Mouse (Mus musculus): ENCODE data around the gene Cyp2d22. TPM values are rescaled to one million over a fixed set of nuclear protein-coding genes. Genes with fewer than 3 reads are reported as not detected.

Gene Cyp2d22
- total and polyA plus RNA-seq, 2 experiments from 2014 or later = 1.7 to 2.4 TPM

DNA sequence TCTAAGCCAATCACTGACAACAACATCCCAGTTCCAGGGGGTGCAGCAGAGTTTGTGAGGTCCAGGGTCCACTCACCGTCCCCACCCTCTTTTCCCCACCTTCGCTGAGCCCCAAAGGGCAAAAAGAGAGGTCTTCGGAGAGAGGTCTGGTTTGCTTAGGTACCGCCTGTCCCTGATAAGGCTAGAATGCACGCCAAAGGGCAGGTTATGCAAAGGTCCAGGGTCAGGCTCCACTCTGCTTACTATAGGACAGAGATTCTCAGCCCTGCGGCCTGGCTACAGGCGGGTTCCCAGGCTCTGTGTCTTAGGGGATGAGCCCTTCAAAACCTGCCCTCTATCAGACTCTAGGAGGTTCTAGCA is 569 bp downstream of the Cyp2d22 start:
- 33% methylated on average over 7 of the region's 7 CpGs for WGBS
- TF ChIP-seq CTCF (IDR thresholded peaks at IDR 0.05) = no peak

DNA sequence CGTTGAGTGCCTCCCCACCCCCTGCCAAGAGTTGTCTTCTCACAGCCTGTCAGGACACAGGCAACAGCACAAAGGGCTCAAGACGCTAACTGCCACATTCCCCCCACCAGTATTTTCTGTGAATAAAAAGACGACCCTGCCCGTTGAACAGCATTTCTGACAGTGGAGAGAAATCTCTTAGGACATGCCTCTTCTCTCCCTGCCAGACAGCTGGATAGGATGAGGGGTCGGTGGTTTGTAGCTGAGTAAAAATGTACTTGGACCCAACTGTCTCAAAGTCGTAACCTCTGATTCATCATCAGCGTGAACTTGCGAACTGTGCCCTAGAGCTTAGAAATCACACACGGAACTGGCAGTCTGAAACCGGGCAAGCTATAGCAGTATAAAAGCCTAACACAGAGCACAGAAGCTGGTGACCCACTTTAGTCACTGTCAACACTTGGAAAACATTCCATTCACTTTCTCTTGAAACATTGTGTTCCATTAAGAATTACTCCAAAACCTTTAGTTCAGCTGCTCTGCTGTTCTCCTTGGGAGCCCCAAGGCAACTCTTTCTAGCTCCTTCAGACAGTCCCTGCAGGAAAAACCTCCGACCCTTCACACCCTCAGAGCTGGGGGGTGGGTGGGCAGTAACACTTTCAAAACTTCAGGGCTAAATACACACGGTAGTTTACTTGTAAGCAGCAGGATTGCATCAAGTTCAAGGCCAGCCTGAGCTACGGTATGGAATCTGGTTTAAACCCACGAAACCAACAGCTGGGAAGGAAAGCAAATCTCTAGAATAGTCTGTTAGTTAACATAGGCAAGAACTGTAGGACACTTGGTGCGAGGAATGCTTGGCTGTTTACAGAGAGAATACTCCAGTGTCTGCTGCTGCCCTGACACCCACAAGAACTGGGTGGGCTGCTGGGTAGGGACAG is 1.5 kb downstream of the Cyp2d22 start:
- Histone ChIP-seq H3K27me3 (ENCODE audit: insufficient read depth, low read length) (no peaks in the 10 kb centered on the region), H3K4me1 (ENCODE audit: insufficient read depth, low read length) (no peaks in the 10 kb centered on the region), H3K4me2 (ENCODE audit: low read depth, low read length, poor library complexity, severe bottlenecking) (no peak overlapping the region), H3K36me3 (ENCODE audit: insufficient read depth, low read length) (no peaks in the 10 kb centered on the region), H3K9ac (replicated peaks; ENCODE audit: low read length, poor library complexity, severe bottlenecking) (no peak overlapping the region), H3K27ac (ENCODE audit: low read depth, low read length) (0 out of 2 replicates have a peak overlapping the region, but pooled peaks have one; percentile 26), H3K4me3 (ENCODE audit: low read depth, low read length) (no peak overlapping the region), H3K9me3 (ENCODE audit: low read length) (no peaks in the 10 kb centered on the region)
- no peak for TF ChIP-seq CTCF (IDR thresholded peaks at IDR 0.05)
- WGBS = 54% methylated on average over 15 of the region's 15 CpGs
- ATAC-seq (ENCODE audit: low FRiP score) = no peak
- peak; percentile 40 for DNase-seq (ENCODE audit: low spot score)

More for the DNA sequence above, 569 bp downstream of the Cyp2d22 start:
- Histone ChIP-seq H3K9ac (replicated peaks; ENCODE audit: low read length, poor library complexity, severe bottlenecking) (no peak overlapping the region), H3K27me3 (ENCODE audit: insufficient read depth, low read length) (no peaks in the 10 kb centered on the region), H3K9me3 (ENCODE audit: low read length) (no peaks in the 10 kb centered on the region), H3K4me2 (ENCODE audit: low read depth, low read length, poor library complexity, severe bottlenecking) (peak overlapping the region; percentile 52), H3K36me3 (ENCODE audit: insufficient read depth, low read length) (no peaks in the 10 kb centered on the region), H3K4me1 (ENCODE audit: insufficient read depth, low read length) (no peaks in the 10 kb centered on the region), H3K27ac (ENCODE audit: low read depth, low read length) (no peak overlapping the region), H3K4me3 (ENCODE audit: low read depth, low read length) (no peak overlapping the region)
- no peak for ATAC-seq (ENCODE audit: low FRiP score)
- DNase-seq (ENCODE audit: low spot score) = no peak

DNA sequence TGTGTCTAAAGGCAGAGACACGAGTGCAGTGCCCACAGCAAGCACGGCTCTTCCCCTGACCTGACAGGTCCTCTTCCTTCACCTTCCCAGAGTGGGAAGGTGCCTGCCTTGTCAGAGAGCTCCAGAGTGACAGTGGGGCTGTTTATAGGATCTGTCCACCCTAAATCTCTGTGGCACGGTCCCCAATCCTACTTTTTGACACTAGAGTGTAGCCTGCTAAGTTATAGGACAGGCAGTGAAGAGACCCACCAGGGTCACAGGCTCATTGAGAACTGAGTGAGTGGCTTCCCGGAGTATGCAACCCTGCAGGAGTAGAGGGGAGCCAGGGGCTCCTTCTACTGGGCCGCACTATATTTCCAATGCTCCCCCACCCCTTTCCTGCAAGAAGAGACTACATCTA is 2.4 kb downstream of the Cyp2d22 start:
- Histone ChIP-seq H3K4me3 (ENCODE audit: low read depth, low read length) (no peak overlapping the region), H3K36me3 (ENCODE audit: insufficient read depth, low read length) (no peaks in the 10 kb centered on the region), H3K4me2 (ENCODE audit: low read depth, low read length, poor library complexity, severe bottlenecking) (no peak overlapping the region), H3K27me3 (ENCODE audit: insufficient read depth, low read length) (no peaks in the 10 kb centered on the region), H3K9ac (replicated peaks; ENCODE audit: low read length, poor library complexity, severe bottlenecking) (no peak overlapping the region), H3K4me1 (ENCODE audit: insufficient read depth, low read length) (no peaks in the 10 kb centered on the region), H3K9me3 (ENCODE audit: low read length) (no peaks in the 10 kb centered on the region), H3K27ac (ENCODE audit: low read depth, low read length) (no peak overlapping the region)
- 85% methylated on average over 5 of the region's 5 CpGs for WGBS
- no peak for TF ChIP-seq CTCF (IDR thresholded peaks at IDR 0.05)
- DNase-seq (ENCODE audit: low spot score) = no peak
- ATAC-seq (ENCODE audit: low FRiP score) = no peak

- 65% methylated on average over 17 of the region's 17 CpGs for WGBS
- no peak overlapping the region for H3K4me3 ChIP-seq (ENCODE audit: low read depth, low read length)
- peak; percentile 63 for DNase-seq (ENCODE audit: low spot score)
- no peak for TF ChIP-seq CTCF (IDR thresholded peaks at IDR 0.05)
- no peak overlapping the region for H3K27ac ChIP-seq (ENCODE audit: low read depth, low read length)
- H3K4me2 ChIP-seq (ENCODE audit: low read depth, low read length, poor library complexity, severe bottlenecking) = no peak overlapping the region
- no peaks in the 10 kb centered on the region for H3K36me3 ChIP-seq (ENCODE audit: insufficient read depth, low read length)
- no peaks in the 10 kb centered on the region for H3K9me3 ChIP-seq (ENCODE audit: low read length)
- no peaks in the 10 kb centered on the region for H3K4me1 ChIP-seq (ENCODE audit: insufficient read depth, low read length)
- H3K27me3 ChIP-seq (ENCODE audit: insufficient read depth, low read length) = no peaks in the 10 kb centered on the region
- no peak overlapping the region for H3K9ac ChIP-seq (replicated peaks; ENCODE audit: low read length, poor library complexity, severe bottlenecking)
- no peak for ATAC-seq (ENCODE audit: low FRiP score)
These were observed 3.5 kb downstream of the Cyp2d22 start for GRCm38 (mm10) chr15:82376393-82377138.

DNA sequence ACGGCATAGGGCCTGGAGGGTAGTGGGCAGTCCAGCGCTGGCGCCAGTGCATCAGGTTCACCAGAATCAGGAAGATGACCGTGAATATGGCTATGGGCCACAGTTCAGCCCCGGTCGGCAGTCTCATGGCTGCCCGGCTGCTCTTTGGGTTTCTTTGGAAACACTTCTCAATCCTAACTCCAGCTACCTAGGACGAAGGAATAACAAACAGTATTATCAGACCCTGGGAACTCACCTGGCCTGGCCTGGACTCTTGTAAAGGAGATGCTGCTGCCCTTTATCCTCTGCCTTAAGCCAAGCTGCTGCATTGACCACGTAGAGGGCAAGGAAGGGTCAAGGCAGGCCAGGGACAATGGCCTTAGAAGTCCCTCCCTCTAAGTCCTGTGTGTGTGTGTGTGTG is 4.2 kb downstream of the Cyp2d22 start:
- no peak for ATAC-seq (ENCODE audit: low FRiP score)
- H3K4me2 ChIP-seq (ENCODE audit: low read depth, low read length, poor library complexity, severe bottlenecking) = no peak overlapping the region
- H3K36me3 ChIP-seq (ENCODE audit: insufficient read depth, low read length) = no peaks in the 10 kb centered on the region
- DNase-seq (ENCODE audit: low spot score) = no peak
- no peak overlapping the region for H3K4me3 ChIP-seq (ENCODE audit: low read depth, low read length)
- H3K27ac ChIP-seq (ENCODE audit: low read depth, low read length) = no peak overlapping the region
- TF ChIP-seq CTCF (IDR thresholded peaks at IDR 0.05) = no peak
- H3K9me3 ChIP-seq (ENCODE audit: low read length) = no peaks in the 10 kb centered on the region
- H3K27me3 ChIP-seq (ENCODE audit: insufficient read depth, low read length) = no peaks in the 10 kb centered on the region
- 85% methylated on average over 9 of the region's 9 CpGs for WGBS
- H3K4me1 ChIP-seq (ENCODE audit: insufficient read depth, low read length) = no peaks in the 10 kb centered on the region
- H3K9ac ChIP-seq (replicated peaks; ENCODE audit: low read length, poor library complexity, severe bottlenecking) = no peak overlapping the region

DNA sequence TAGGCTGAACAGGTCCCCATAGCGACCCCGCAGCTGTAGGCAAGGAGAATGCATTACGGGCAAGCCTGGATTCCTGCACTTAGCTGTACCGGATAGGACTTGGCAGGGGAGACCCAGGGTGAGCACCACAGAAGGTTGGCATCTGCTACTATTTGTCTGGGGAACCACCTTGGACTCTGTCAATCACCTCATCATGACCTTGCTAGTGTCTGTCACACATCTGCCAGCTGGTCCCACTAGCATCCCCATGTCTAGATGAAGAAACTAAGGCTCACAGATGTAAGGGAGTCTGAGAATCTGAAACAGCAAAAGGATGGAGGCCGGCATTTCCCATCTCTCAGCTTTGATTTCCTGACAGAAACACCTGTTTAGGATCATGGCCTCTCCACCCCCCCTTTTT is 5.6 kb downstream of the Cyp2d22 start:
- H3K36me3 ChIP-seq (ENCODE audit: insufficient read depth, low read length) = no peaks in the 10 kb centered on the region
- no peak for TF ChIP-seq CTCF (IDR thresholded peaks at IDR 0.05)
- no peaks in the 10 kb centered on the region for H3K9me3 ChIP-seq (ENCODE audit: low read length)
- H3K27me3 ChIP-seq (ENCODE audit: insufficient read depth, low read length) = no peaks in the 10 kb centered on the region
- 81% methylated on average over 5 of the region's 5 CpGs for WGBS
- H3K4me3 ChIP-seq (ENCODE audit: low read depth, low read length) = no peak overlapping the region
- ATAC-seq (ENCODE audit: low FRiP score) (no peak), DNase-seq (ENCODE audit: low spot score) (no peak)
- H3K9ac ChIP-seq (replicated peaks; ENCODE audit: low read length, poor library complexity, severe bottlenecking) = no peak overlapping the region
- no peaks in the 10 kb centered on the region for H3K4me1 ChIP-seq (ENCODE audit: insufficient read depth, low read length)
- no peak overlapping the region for H3K4me2 ChIP-seq (ENCODE audit: low read depth, low read length, poor library complexity, severe bottlenecking)
- no peak overlapping the region for H3K27ac ChIP-seq (ENCODE audit: low read depth, low read length)
